Mouse (Mus musculus): Measurements from ENCODE around the gene Fgf8.

- no peak for TF ChIP-seq CTCF (IDR thresholded peaks at IDR 0.05)
- TF ChIP-seq EP300 (IDR thresholded peaks at IDR 0.05): no peak
Observed at GRCm38 (mm10) chr19:45753551-45753950, 10.8 kb upstream of the Fgf8 start.
